Mouse (Mus musculus): ENCODE measurements around the gene Pum3. TPM values are rescaled to one million over a fixed set of nuclear protein-coding genes. Genes with fewer than 3 reads are reported as not detected.

The Pum3 gene
- polyA plus RNA-seq (2017; shearing (Covaris generic)) = 100 to 1,000 TPM in 2 of 3 experiments, 10 to 100 TPM in 1; 99.3 to 112 (median 103) TPM

GRCm38 (mm10) chr19:27429745-27430251 lies at the start of gene Pum3:
Gene Pum3, minus strand, starts transcription at chr19:27429825.
- peak; percentile 98 for ATAC-seq

- no peak for ATAC-seq
Measured at GRCm38 (mm10) chr19:27466691-27467090, 37.1 kb upstream of the Pum3 start.

GRCm38 (mm10) chr19:27462656-27463055 lies 33.0 kb upstream of the Pum3 start:
- ATAC-seq = no peak

GRCm38 (mm10) chr19:27450458-27450857 lies 20.8 kb upstream of the Pum3 start:
- no peak for ATAC-seq

GRCm38 (mm10) chr19:27447515-27447914 lies 17.9 kb upstream of the Pum3 start:
- ATAC-seq = no peak

- no peak for ATAC-seq
Measured at GRCm38 (mm10) chr19:27441106-27441505, 11.5 kb upstream of the Pum3 start.

- peak; percentile 38 for ATAC-seq
Measured at GRCm38 (mm10) chr19:27437982-27438652, 8.5 kb upstream of the Pum3 start.

- no peak for ATAC-seq
Measured at GRCm38 (mm10) chr19:27430406-27430805, 781 bp upstream of the Pum3 start.

GRCm38 (mm10) chr19:27429281-27429680 lies 344 bp downstream of the Pum3 start:
- ATAC-seq = no peak

GRCm38 (mm10) chr19:27427865-27428264 lies 1.8 kb downstream of the Pum3 start:
- ATAC-seq = no peak

- no peak for ATAC-seq
Measured at GRCm38 (mm10) chr19:27426451-27426850, 3.2 kb downstream of the Pum3 start.

GRCm38 (mm10) chr19:27425656-27426055 lies 4.0 kb downstream of the Pum3 start:
- ATAC-seq = no peak

- ATAC-seq = no peak
Measured at GRCm38 (mm10) chr19:27417375-27417774, 12.2 kb downstream of the Pum3 start.

GRCm38 (mm10) chr19:27416569-27416968 lies 13.1 kb downstream of the Pum3 start:
- no peak for ATAC-seq

GRCm38 (mm10) chr19:27411340-27411739 lies 18.3 kb downstream of the Pum3 start:
- no peak for ATAC-seq

GRCm38 (mm10) chr19:27410751-27411150 lies 18.9 kb downstream of the Pum3 start:
- no peak for ATAC-seq

GRCm38 (mm10) chr19:27409782-27410181 lies 19.8 kb downstream of the Pum3 start:
- no peak for ATAC-seq

- ATAC-seq = no peak
Measured at GRCm38 (mm10) chr19:27409196-27409595, 20.4 kb downstream of the Pum3 start.

GRCm38 (mm10) chr19:27397797-27398196 lies 31.8 kb downstream of the Pum3 start:
- ATAC-seq = no peak

GRCm38 (mm10) chr19:27397223-27397622 lies 32.4 kb downstream of the Pum3 start:
- ATAC-seq = no peak

GRCm38 (mm10) chr19:27396719-27397118 lies 32.9 kb downstream of the Pum3 start:
- ATAC-seq = no peak

- ATAC-seq = no peak
Measured at GRCm38 (mm10) chr19:27395936-27396335, 33.7 kb downstream of the Pum3 start.

GRCm38 (mm10) chr19:27395481-27395880 lies 34.1 kb downstream of the Pum3 start:
- no peak for ATAC-seq

GRCm38 (mm10) chr19:27394341-27394990 lies 35.2 kb downstream of the Pum3 start:
- no peak for ATAC-seq

All from inflammation-experienced regulatory T-cells, adult 6 months (primary cell).